Mouse (Mus musculus) liver, postnatal 0 days (tissue): ENCODE measurements around the gene Zfp518a.

ENCODE experiments used
- CTCF ChIP-seq: sonication (generic); IDR thresholded peaks from 2 replicates; pipeline ENCODE4 v1.5.1; 2016; ENCODE audit warnings: antibody characterized with exemption, low read depth
- EP300 ChIP-seq: IDR thresholded peaks from 2 replicates; pipeline ENCODE4 v1.6.1; 2016; ENCODE audit warnings: antibody characterized with exemption, low read depth, mild to moderate bottlenecking

DNA sequence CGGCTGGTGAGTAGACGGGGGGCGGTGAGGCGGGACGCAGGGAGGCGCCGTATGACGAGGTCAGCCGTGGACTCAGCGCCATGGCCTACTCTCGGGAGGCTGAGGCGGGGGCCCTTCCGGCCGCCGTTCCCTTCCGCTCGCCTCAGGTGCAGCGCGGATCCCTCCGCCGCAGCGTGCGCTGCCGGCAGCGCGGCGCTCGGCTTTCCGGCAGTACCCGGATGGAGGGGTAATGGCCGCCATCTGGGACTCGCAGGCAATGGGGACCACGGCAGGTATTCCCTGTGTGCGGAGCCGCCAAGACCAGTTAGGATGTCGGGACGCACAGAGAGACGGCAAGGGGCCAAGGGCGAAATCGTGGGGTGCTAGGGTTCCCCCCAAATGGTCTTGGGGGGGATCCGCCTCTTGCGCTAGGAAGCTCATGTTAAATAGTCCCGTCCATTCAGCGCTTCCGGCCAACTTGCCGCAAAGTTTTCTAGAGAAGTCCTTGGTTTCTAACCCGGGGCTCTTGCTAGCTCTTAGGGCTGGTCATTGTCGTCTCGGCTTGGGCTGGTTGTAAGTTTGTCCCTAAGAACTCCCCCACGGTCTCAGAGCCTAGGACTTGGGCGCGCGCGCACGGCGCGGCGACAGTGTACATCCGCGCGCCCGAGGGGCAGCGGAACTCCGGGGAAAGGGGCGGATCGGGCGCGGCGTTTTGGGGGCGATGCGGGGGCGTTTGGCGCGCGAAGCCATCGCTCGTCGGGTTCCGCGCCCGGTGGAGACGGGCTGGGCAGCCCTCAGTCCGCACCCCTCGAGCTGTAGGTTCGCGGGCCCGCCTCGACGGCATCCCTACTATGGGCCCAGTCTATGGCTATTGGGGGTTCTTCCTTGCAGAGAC lies at the start of gene Zfp518a:
- TF ChIP-seq CTCF, result no peak
- no peak; the same call in 1 of the 2 replicates for TF ChIP-seq EP300
